Comparison of ENCODE assay signal across 11 mouse cellular contexts in the genomic region with DNA sequence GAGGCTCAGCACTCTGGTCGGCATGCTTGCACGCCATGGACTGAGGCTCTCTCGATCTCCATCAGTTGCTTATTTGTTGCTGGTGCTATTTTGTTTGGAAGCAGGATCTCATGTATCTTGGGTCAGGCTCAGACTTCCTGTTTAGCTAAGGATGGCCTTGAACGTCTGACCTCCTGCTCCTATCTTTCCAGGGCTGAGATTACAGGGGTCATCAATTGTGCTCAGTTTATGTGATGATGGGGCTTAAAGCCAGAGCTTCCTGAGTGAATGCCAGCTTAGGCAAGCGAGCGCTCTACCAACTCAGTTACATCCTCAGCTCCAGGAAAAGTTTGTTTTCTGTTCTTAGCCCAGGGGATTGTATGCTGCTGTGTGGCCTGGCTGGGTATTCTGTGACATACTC.
"Had no signal": no experiment of that assay in that cellular context is flagged by ENCODE, and none has a peak within 500 bp of the region (broad histone marks: within the 10 kb centered on the region; RNA-seq: fewer than 3 reads in every experiment).

No protein-coding gene starts in this region.

- H3K9ac ChIP-seq: limb, embryonic 13.5 days; neural tube, embryonic 15.5 days had no signal

- DNase-seq: left cerebral cortex, postnatal 4 days; midbrain, embryonic 14.5 days; right cerebral cortex, adult 18-20 months; right cerebral cortex, postnatal 25 days had no signal

- ATAC-seq: intestine, embryonic 16.5 days had no signal

- H3K4me2 ChIP-seq: limb, embryonic 13.5 days; liver, embryonic 11.5 days; neural tube, embryonic 15.5 days had no signal

- H3K36me3 ChIP-seq: limb, embryonic 13.5 days; midbrain, embryonic 10.5 days; neural tube, embryonic 15.5 days had no signal

- H3K27ac ChIP-seq: limb, embryonic 13.5 days; midbrain, embryonic 10.5 days; neural tube, embryonic 15.5 days had no signal

- H3K9me3 ChIP-seq: limb, embryonic 13.5 days; midbrain, embryonic 10.5 days; neural tube, embryonic 15.5 days had no signal

- H3K4me3 ChIP-seq: layer of hippocampus, adult 2 months; limb, embryonic 13.5 days; midbrain, embryonic 10.5 days; myocyte; neural tube, embryonic 15.5 days had no signal

- H3K27me3 ChIP-seq: neural tube, embryonic 15.5 days had no signal
